Mouse (Mus musculus): ENCODE measurements at regions not wholly inside any gene's neighbourhood (a gene's known extent, or its start where the extent isn't known, plus 50 kb on each side); places are given as distances from the start of the nearest gene placed in this dataset.

DNA sequence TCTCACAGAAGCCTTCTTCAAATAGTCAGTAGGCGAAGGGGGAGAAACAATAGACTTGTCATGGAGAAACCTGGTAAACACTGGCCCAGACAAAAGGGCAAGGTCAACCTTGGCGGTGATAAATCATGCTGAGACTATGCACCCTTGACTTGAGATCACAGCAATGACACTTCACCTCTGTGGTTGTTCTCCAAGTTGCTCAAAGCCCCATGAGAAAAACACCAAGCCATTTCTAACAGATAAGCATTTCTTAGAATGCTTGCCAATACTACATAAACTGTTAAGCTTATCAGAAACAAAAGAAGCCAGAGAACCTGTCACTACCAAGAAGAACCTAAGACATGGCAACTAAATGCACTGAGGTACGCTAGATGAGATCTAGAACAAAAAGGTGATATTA is 165.0 kb upstream of the Cdkn2b start:
- peaks cover 7 to 14% of the 10 kb centered on the region in 2 experiments; a peak in 3 of 4 replicates for H3K4me1 ChIP-seq (ENCODE audit: control insufficient read depth in 1 of 2, insufficient read depth in 2 of 2)
- in situ Hi-C loops (cut with MboI; ENCODE audit: low pct_ligation_motif_present, low pct_unique_long_range_greater_than_20kb, low sequenced_read_pairs) = no loop called here
- no peak overlapping the region for H3K9ac ChIP-seq (ENCODE audit: insufficient read depth, low read depth)
- no peak overlapping the region for H3K4me3 ChIP-seq (replicated peaks in 1 of 3; ENCODE audit: low read depth in 2 of 3, low read length in 2 of 3, poor library complexity in 1 of 3)
- dilution Hi-C loops (cut with MboI; ENCODE audit: extremely low pct_ligation_motif_present, extremely low pct_unique_long_range_greater_than_20kb, low sequenced_read_pairs) = no loop called here
- peaks cover 2% of the 10 kb centered on the region for H3K9me3 ChIP-seq (replicated peaks; ENCODE audit: low read length)
- H3K79me2 ChIP-seq (replicated peaks; ENCODE audit: control insufficient read depth, extremely low read depth, insufficient read depth, poor library complexity, severe bottlenecking) = no peaks in the 10 kb centered on the region; the same call in 1 of the 2 replicates
- no peak overlapping the region for H3K27ac ChIP-seq (ENCODE audit: insufficient read depth, low read depth)
- no peak overlapping the region for H3K4me2 ChIP-seq (ENCODE audit: insufficient read depth, low read depth, poor library complexity, severe bottlenecking)
- H3K36me3 ChIP-seq (replicated peaks in 1 of 2; ENCODE audit: control insufficient read depth in 1 of 2, insufficient read depth in 1 of 2, low read length in 1 of 2) = peaks cover 22 to 48% of the 10 kb centered on the region in 2 experiments
- H3K27me3 ChIP-seq (replicated peaks) = no peaks in the 10 kb centered on the region
- TF ChIP-seq ZNF384 (IDR thresholded peaks at IDR 0.05; ENCODE audit: low read depth, low read length) (no peak), NRF1 (IDR thresholded peaks at IDR 0.05; ENCODE audit: low read depth, low read length) (no peak), CHD2 (IDR thresholded peaks at IDR 0.05; ENCODE audit: low read length) (no peak), IRF4 (IDR thresholded peaks at IDR 0.05; ENCODE audit: low read depth, low read length) (no peak), SIN3A (IDR thresholded peaks at IDR 0.05; ENCODE audit: low read length) (no peak), MAX (IDR thresholded peaks at IDR 0.05; ENCODE audit: low read length) (no peak), TBP (conservative IDR thresholded peaks at IDR 0.05; ENCODE audit: low read depth, low read length) (no peak), BHLHE40 (IDR thresholded peaks at IDR 0.05; ENCODE audit: low read depth, low read length) (no peak), UBTF (IDR thresholded peaks at IDR 0.05; ENCODE audit: low read depth, low read length) (no peak), CHD1 (IDR thresholded peaks at IDR 0.05; ENCODE audit: low read depth, low read length) (no peak), ZC3H11A (IDR thresholded peaks at IDR 0.05; ENCODE audit: low read depth, low read length) (no peak), E2F4 (IDR thresholded peaks at IDR 0.05; ENCODE audit: insufficient replicate concordance, low read depth, low read length) (no peak), POLR2AphosphoS2 (IDR thresholded peaks at IDR 0.05; ENCODE audit: low read depth, low read length) (no peak), ZMIZ1 (IDR thresholded peaks at IDR 0.05; ENCODE audit: low read depth, low read length) (no peak), CTCF (conservative IDR thresholded peaks at IDR 0.05 in 1 of 2, IDR thresholded peaks at IDR 0.05 in 1 of 2; ENCODE audit: low read depth in 2 of 2, low read length in 2 of 2) (no peak), USF1 (IDR thresholded peaks at IDR 0.05; ENCODE audit: low read depth, low read length) (no peak), EP300 (IDR thresholded peaks at IDR 0.05; ENCODE audit: low read length) (no peak), MYC (IDR thresholded peaks at IDR 0.05; ENCODE audit: low read depth, low read length) (no peak), MAZ (IDR thresholded peaks at IDR 0.05; ENCODE audit: low read depth, low read length) (no peak)
- DNase-seq (ENCODE audit: extremely low read depth) = no peak

DNA sequence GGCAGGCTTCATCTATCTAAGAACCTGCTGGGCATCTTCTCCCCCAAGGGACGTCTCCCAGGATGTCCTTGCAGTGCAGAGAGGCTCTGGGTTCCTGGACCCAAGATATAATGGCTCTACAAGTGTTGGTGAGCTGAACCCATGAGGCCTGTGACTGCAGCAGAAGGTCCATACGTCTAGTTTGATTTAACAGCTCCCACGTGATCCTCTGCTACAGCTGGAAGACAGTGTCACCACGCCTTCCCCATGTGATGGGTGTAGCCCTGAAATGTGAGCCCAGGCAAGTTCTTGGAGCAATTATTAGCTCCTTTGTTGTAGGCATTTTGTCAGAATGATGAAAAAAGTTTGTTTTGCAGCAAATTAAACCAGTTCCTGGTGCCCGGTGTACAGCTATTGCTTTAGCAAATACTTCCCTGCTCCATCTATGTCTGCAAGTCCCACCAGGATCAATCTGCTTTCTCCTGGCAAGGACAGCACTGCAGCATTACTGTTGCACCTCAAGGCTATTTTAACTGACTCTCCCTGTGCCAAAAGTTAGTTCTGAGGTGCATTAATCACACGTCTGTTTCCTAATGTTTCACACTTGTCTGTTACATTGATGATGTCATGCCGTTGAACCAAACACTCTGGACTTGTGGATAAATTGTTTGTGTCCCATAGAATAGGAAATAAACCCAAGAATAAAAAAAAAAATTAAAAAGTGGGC is 164.2 kb upstream of the Cdkn2b start:
- H3K36me3 ChIP-seq (replicated peaks in 1 of 2; ENCODE audit: control insufficient read depth in 1 of 2, insufficient read depth in 1 of 2, low read length in 1 of 2) = peaks cover 22 to 50% of the 10 kb centered on the region in 2 experiments
- peaks cover 7 to 14% of the 10 kb centered on the region in 2 experiments; a peak in 3 of 4 replicates for H3K4me1 ChIP-seq (ENCODE audit: control insufficient read depth in 1 of 2, insufficient read depth in 2 of 2)
- no peak overlapping the region for H3K4me2 ChIP-seq (ENCODE audit: insufficient read depth, low read depth, poor library complexity, severe bottlenecking)
- no peak overlapping the region for H3K9ac ChIP-seq (ENCODE audit: insufficient read depth, low read depth)
- no peak overlapping the region for H3K27ac ChIP-seq (ENCODE audit: insufficient read depth, low read depth)
- H3K27me3 ChIP-seq (replicated peaks) = no peaks in the 10 kb centered on the region
- in situ Hi-C loops (cut with MboI; ENCODE audit: low pct_ligation_motif_present, low pct_unique_long_range_greater_than_20kb, low sequenced_read_pairs) (no loop called here), dilution Hi-C loops (cut with MboI; ENCODE audit: extremely low pct_ligation_motif_present, extremely low pct_unique_long_range_greater_than_20kb, low sequenced_read_pairs) (no loop called here)
- DNase-seq (ENCODE audit: extremely low read depth) = no peak
- H3K9me3 ChIP-seq (replicated peaks; ENCODE audit: low read length) = peaks cover 2% of the 10 kb centered on the region
- TF ChIP-seq ZMIZ1 (IDR thresholded peaks at IDR 0.05; ENCODE audit: low read depth, low read length) (no peak), ZNF384 (IDR thresholded peaks at IDR 0.05; ENCODE audit: low read depth, low read length) (no peak), CHD1 (IDR thresholded peaks at IDR 0.05; ENCODE audit: low read depth, low read length) (no peak), NELFE (IDR thresholded peaks at IDR 0.05; ENCODE audit: low read depth, low read length) (no peak), JUN (IDR thresholded peaks at IDR 0.05; ENCODE audit: insufficient read depth, low read depth, low read length) (no peak), CHD2 (IDR thresholded peaks at IDR 0.05; ENCODE audit: low read length) (no peak), UBTF (IDR thresholded peaks at IDR 0.05; ENCODE audit: low read depth, low read length) (no peak), RAD21 (IDR thresholded peaks at IDR 0.05; ENCODE audit: low read depth, low read length) (no peak), MXI1 (IDR thresholded peaks at IDR 0.05; ENCODE audit: low read depth, low read length) (no peak), SIN3A (IDR thresholded peaks at IDR 0.05; ENCODE audit: low read length) (no peak), TCF12 (IDR thresholded peaks at IDR 0.05; ENCODE audit: low read depth, low read length) (no peak), MYC (IDR thresholded peaks at IDR 0.05; ENCODE audit: low read depth, low read length) (no peak), CTCF (conservative IDR thresholded peaks at IDR 0.05 in 1 of 2, IDR thresholded peaks at IDR 0.05 in 1 of 2; ENCODE audit: low read depth in 2 of 2, low read length in 2 of 2) (no peak), ZC3H11A (IDR thresholded peaks at IDR 0.05; ENCODE audit: low read depth, low read length) (no peak), MAZ (IDR thresholded peaks at IDR 0.05; ENCODE audit: low read depth, low read length) (no peak), USF2 (conservative IDR thresholded peaks at IDR 0.05; ENCODE audit: low read depth, low read length) (no peak)
- no peaks in the 10 kb centered on the region; the same call in 1 of the 2 replicates for H3K79me2 ChIP-seq (replicated peaks; ENCODE audit: control insufficient read depth, extremely low read depth, insufficient read depth, poor library complexity, severe bottlenecking)
- H3K4me3 ChIP-seq (replicated peaks in 1 of 3; ENCODE audit: low read depth in 2 of 3, low read length in 2 of 3, poor library complexity in 1 of 3) = no peak overlapping the region
